Mouse (Mus musculus) midbrain, embryonic 12.5 days (tissue): ENCODE measurements around the gene Plk5. TPM values are rescaled to one million over a fixed set of nuclear protein-coding genes. Genes with fewer than 3 reads are reported as not detected.
"Not testable (repeated sequence)": the region's sequence is repeated elsewhere in the genome, so short reads cannot be mapped to it uniquely, and the experiment has no call there.

Experiments
- ATAC-seq: fragments of 200-750 bp; cut with Nextera tagmentation; 2 replicates; pipeline ENCODE4 v1.8.0; 2017; ENCODE audit warnings: low read depth, moderate TSS enrichment, moderate library complexity; ENCODE audit not compliant: low FRiP score
- H3K27ac ChIP-seq: fragments of 300-500 bp; sonication (generic); replicated peaks from 2 replicates; pipeline ENCODE4 v1.5.1; 2016; ENCODE audit warnings: mild to moderate bottlenecking
- H3K27me3 ChIP-seq: fragments of 300-500 bp; sonication (generic); 2 replicates; pipeline ENCODE4 v1.6.1; 2016; ENCODE audit warnings: mild to moderate bottlenecking
- H3K36me3 ChIP-seq: fragments of 300-500 bp; sonication (generic); 2 replicates; pipeline ENCODE4 v1.6.1; 2016
- H3K4me1 ChIP-seq: fragments of 300-500 bp; sonication (generic); 2 replicates; pipeline ENCODE4 v1.6.1; 2016
- H3K4me2 ChIP-seq: fragments of 300-500 bp; sonication (generic); replicated peaks from 2 replicates; pipeline ENCODE4 v1.6.1; 2016; ENCODE audit warnings: mild to moderate bottlenecking, moderate library complexity
- H3K4me3 ChIP-seq: fragments of 300-500 bp; sonication (generic); 2 replicates; pipeline ENCODE4 v1.5.1; 2016; ENCODE audit warnings: mild to moderate bottlenecking
- H3K9ac ChIP-seq: fragments of 300-500 bp; sonication (generic); replicated peaks from 2 replicates; pipeline ENCODE4 v1.6.1; 2016; ENCODE audit warnings: mild to moderate bottlenecking, moderate library complexity
- H3K9me3 ChIP-seq: fragments of 300-500 bp; sonication (generic); 2 replicates; pipeline ENCODE4 v1.6.1; 2016; ENCODE audit warnings: mild to moderate bottlenecking
- WGBS: fragments of 180-500 bp; shearing (Covaris S2); methylation state at CpG from one replicate; pipeline ENCODE4 v1.1.7; 2016; 5-methylcytosine and 5-hydroxymethylcytosine counted together
- polyA plus RNA-seq: library from polyadenylated mRNA; unstranded; fragments of >200 nt; fragmentation: Nextera tagmentation; extraction: Ambion mirVana; gene quantifications from 2 replicates; pipeline ENCODE4 v1.2.1, GENCODE M21; 2016

Gene Plk5
- polyA plus RNA-seq, 1 experiment from 2014 or later = 0.52 TPM

DNA sequence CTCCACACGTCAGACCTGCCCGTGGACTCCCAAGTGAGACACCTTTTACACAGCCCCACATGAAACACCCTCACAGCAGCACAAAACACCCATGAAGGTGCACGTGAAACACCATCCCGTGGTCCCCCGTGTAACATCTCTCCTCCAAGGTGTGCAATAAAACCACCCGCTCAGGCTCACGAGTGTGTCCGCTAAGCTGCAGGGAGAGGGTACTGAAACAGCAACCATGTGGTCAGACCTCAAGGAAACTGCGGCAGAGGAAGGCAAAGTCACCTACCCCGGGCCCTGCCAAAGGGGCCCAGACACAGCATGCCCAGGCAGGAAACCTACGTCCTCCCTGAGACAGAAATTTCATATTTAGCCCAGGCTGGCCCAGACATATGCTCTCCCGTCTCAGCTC, 20.0 kb upstream of the Plk5 start:
- Histone ChIP-seq H3K9me3 (no peaks in the 10 kb centered on the region), H3K4me1 (peaks cover 6% of the 10 kb centered on the region; the same call in 1 of the 2 replicates), H3K27me3 (peaks cover 46% of the 10 kb centered on the region), H3K4me3 (no peak overlapping the region), H3K9ac (no peak overlapping the region), H3K4me2 (no peak overlapping the region), H3K36me3 (no peaks in the 10 kb centered on the region), H3K27ac (no peak overlapping the region)
- ATAC-seq = no peak
- WGBS = 90% methylated on average over 12 of the region's 12 CpGs

DNA sequence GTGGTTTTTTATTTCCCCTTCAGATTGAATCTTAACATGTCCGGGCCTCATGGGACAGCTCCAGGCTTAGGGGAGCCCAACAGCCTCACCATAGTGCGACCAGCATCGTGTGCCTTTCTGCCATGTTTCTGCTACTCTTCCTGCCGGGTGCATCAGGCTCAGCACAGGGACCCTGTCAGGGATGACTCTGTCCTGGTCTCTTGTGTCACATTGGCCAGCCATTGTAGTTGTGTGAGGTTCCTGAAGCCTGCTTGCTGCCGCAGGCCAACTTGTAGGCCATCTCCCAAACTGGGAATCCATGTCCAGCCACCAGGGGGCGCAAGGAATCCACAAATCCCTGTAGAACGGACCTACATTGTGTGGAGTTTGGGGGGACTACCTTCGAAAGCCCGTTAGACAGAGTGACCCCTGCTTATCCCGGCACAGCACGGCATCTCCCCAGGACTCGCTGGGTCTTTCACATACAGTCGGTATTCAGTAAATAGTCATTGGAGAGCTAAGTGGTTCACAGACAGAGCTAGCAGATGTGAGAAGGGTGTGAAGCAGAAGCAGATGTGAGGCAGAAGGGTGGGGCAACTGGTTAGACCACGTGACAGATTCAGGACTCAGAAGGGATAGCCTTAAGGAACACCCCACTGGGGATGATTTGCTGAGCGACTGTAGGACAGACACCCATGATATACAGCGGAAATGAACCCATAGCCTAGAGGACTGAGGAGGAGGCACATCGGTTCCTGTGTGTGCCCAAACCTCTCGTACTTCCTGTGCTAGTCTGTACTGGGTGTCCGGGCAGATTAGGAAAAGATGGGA, 16.1 kb upstream of the Plk5 start:
- Histone ChIP-seq H3K36me3 (no peaks in the 10 kb centered on the region), H3K4me1 (peaks cover 28% of the 10 kb centered on the region), H3K4me2 (peak overlapping the region; percentile 21; the same call in 1 of the 2 replicates), H3K4me3 (no peak overlapping the region), H3K9ac (no peak overlapping the region), H3K9me3 (no peaks in the 10 kb centered on the region), H3K27me3 (peaks cover 70% of the 10 kb centered on the region), H3K27ac (no peak overlapping the region)
- WGBS = 22% methylated on average over 19 of the region's 19 CpGs
- ATAC-seq = no peak

DNA sequence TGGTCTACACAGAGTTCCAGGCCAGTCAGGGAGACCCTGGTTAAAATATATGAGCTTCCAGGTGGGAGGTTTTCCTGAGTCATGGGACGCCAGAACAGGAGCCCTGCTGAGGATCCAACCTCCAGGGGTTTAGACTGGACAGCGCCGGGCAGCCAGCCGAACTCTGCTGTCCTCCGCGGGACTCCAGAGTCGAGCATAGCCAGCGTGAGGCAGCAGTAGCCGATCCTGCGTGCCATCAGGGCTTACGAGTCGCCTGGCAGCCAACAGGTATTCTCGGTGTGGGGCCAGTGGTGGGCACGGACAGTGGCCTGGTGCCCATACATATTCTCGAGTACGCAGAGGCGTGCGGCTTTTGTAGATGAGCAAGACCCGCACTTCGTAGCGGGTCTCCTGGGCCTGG, 15.2 kb upstream of the Plk5 start:
- WGBS = 7% methylated on average over 21 of the region's 21 CpGs
- Histone ChIP-seq H3K4me2 (no peak overlapping the region), H3K9me3 (no peaks in the 10 kb centered on the region), H3K4me1 (peaks cover 30% of the 10 kb centered on the region), H3K27ac (no peak overlapping the region), H3K9ac (no peak overlapping the region), H3K4me3 (no peak overlapping the region), H3K27me3 (peaks cover 75% of the 10 kb centered on the region), H3K36me3 (no peaks in the 10 kb centered on the region)
- ATAC-seq = no peak

DNA sequence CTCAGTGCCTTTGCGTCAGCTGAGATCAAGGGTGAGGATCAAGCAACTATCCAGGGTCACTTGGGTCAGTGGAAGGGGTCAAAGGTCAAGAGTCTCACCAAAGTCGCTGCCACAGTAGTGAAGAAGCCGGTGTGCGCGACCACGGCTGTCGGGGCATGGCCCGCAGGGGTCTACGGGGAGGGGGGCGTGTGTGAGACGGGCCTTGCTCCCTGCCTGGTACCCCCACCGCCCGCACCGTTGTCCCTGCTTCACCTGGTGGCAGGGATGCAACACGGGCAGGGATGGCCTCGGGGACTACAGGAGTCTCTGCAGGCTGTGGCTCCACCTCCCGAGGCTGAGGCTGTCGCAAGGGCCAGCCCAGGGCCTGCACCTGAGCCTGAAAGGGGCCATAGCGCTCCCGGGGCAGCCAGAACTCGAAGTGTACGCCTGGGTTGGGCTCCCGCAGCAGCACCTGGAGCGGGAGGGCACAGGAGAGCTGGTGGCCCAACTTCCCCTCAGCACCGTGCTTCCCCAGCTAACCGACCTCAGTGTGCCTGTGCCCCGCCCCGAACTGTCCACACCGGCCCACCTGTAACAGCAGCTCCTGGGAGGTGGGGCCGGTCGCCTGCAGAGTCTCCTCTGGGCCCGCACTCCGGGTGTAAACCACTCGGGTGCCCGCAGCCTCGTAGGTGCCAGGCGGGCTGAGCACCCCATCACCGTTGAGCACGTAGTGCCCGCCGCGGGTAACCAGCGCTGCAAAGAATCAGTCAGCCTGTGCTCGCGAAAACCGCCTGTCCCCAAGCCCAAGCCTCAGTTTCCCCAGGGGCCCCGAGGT, 14.6 kb upstream of the Plk5 start:
- Histone ChIP-seq H3K36me3 (no peaks in the 10 kb centered on the region), H3K4me1 (peaks cover 30% of the 10 kb centered on the region), H3K4me3 (peak overlapping the region; percentile 33), H3K4me2 (peak overlapping the region; percentile 53), H3K27me3 (peaks cover 80% of the 10 kb centered on the region), H3K9me3 (no peaks in the 10 kb centered on the region), H3K27ac (no peak overlapping the region), H3K9ac (no peak overlapping the region)
- ATAC-seq = no peak
- WGBS = 2% methylated on average over 46 of the region's 47 CpGs

DNA sequence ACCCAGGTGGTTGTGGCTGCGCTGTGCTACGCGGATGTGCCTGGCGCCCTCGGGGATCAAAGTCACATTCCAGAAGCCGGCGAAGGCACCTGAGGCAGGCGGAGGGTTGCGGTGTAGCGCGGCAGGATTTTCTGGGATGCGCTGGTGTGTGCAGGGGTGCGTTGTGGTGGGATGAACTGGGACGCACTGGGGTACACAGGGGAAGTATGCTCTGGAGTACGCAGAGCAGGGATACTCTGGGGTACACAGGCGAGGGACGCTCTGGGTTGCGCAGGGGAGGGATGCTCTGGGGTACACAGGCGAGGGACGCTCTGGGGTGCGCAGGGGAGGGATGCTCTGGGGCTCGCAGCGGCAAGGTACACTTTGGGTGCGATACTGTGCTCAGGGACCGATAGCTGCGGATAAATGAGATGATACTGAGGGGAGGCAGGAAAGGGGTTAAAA, 13.9 kb upstream of the Plk5 start:
- H3K27me3 ChIP-seq = peaks cover 86% of the 10 kb centered on the region
- no peaks in the 10 kb centered on the region for H3K36me3 ChIP-seq
- WGBS = 2% methylated on average over 26 of the region's 26 CpGs
- H3K9me3 ChIP-seq = no peaks in the 10 kb centered on the region
- H3K27ac ChIP-seq = no peak overlapping the region
- ATAC-seq = 0 out of 2 replicates have a peak, but pooled peaks have one; percentile 5
- peak overlapping the region; percentile 53 for H3K4me2 ChIP-seq
- no peak overlapping the region for H3K9ac ChIP-seq
- peak overlapping the region; percentile 33 for H3K4me3 ChIP-seq
- H3K4me1 ChIP-seq = peaks cover 30% of the 10 kb centered on the region

DNA sequence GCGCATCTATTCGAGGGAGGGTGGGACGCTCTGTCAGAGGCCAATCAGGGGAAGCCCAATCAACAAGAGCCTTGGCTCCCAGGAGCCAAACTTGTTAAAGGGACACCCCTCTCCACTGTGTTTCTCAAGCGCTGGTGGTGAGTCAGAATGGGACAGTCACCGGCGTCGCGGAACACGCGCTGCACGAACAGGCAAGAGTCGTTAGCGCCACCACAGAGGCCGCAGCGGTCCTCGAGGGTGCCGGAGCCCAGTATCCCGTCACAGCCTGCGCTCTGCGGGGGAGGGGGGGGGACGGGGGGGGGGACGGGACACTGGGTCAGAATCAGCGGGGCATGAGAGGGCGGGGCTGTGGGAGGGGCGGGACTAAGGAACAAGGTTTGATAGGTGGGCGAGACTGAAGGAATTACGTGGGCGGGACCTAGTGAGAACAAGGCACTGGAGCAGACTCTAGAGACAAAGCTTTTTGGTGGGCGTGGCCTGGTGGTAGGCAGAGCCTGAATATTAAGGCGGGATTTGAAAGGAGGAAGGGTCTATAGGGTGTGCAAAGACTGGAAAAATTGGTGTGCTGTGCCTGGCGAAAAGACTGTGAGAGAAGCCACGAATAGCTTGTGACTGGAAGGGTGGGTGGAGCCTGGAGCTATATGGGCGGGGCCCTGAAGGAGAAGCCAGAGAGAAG, 13.4 kb upstream of the Plk5 start:
- peaks cover 92% of the 10 kb centered on the region for H3K27me3 ChIP-seq
- no peak overlapping the region for H3K27ac ChIP-seq
- under 1% methylated on average over 33 of the region's 33 CpGs for WGBS
- 0 out of 2 replicates have a peak overlapping the region, but pooled peaks have one; percentile 39 for H3K9ac ChIP-seq
- H3K4me1 ChIP-seq = peaks cover 33% of the 10 kb centered on the region
- peak overlapping the region; percentile 53 for H3K4me2 ChIP-seq
- no peaks in the 10 kb centered on the region for H3K36me3 ChIP-seq
- H3K9me3 ChIP-seq = no peaks in the 10 kb centered on the region
- peak overlapping the region; percentile 33 for H3K4me3 ChIP-seq
- ATAC-seq = peak; percentile 59

DNA sequence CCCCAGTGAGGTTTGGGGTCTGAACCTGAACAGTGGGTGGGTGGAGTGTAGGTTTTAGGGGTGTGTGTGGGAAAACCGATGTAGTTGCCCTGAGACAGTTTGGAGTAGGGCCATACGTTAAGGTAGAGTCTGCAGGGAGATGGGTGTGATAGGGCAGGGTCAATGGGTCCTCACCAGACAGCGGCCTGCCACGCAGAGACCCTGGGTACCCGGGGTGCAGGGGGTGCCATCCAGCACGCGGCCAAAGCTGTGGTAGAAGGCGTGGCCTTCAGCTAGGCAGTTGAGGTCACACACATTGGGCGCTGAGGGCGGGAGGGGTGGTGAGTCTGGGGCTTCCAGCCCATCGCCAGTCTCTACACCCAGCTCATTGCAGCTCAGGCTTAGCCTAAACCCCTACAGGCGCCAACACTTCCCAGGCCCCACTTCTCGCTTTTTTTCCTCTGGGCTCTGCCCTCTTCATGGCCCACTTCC, 12.8 kb upstream of the Plk5 start:
- H3K4me3 ChIP-seq = peak overlapping the region; percentile 33
- no peaks in the 10 kb centered on the region for H3K9me3 ChIP-seq
- H3K4me2 ChIP-seq = peak overlapping the region; percentile 53
- 0 out of 2 replicates have a peak overlapping the region, but pooled peaks have one; percentile 11 for H3K9ac ChIP-seq
- no peaks in the 10 kb centered on the region for H3K36me3 ChIP-seq
- peaks cover 93% of the 10 kb centered on the region for H3K27me3 ChIP-seq
- H3K4me1 ChIP-seq = peaks cover 38% of the 10 kb centered on the region
- peak; percentile 28 for ATAC-seq
- no peak overlapping the region for H3K27ac ChIP-seq
- WGBS = 27% methylated on average over 13 of the region's 13 CpGs

DNA sequence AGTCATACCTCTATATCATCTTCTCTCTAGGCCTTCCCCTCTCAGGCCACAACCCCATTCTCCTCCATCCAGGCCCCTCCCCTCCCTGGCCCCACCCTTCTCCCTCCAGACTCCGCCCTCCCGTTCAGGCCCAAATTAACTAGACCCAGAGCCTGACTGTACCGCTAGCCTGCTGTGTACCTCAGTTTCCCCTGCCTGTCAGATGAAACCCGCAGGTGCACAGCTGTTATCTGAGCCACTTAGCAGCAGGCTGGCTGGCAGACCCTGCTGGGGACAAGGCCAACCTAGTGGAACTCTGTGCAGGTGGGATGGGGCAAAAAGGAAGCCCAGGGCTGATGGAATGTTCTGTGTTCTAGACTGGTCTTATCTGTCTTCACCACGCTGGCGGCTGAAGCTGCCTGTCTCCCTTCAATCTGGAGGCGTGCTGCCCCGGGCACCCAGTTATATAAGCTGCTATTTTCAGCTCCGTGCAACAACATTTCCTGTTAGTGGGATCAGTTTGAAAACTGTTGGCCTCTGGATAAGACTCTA, 12.1 kb upstream of the Plk5 start:
- Histone ChIP-seq H3K36me3 (no peaks in the 10 kb centered on the region), H3K27me3 (peaks cover 98% of the 10 kb centered on the region), H3K4me1 (peaks cover 45% of the 10 kb centered on the region), H3K9ac (no peak overlapping the region), H3K4me3 (no peak overlapping the region), H3K4me2 (no peak overlapping the region), H3K27ac (no peak overlapping the region), H3K9me3 (no peaks in the 10 kb centered on the region)
- 44% methylated on average over 9 of the region's 9 CpGs for WGBS
- no peak for ATAC-seq

DNA sequence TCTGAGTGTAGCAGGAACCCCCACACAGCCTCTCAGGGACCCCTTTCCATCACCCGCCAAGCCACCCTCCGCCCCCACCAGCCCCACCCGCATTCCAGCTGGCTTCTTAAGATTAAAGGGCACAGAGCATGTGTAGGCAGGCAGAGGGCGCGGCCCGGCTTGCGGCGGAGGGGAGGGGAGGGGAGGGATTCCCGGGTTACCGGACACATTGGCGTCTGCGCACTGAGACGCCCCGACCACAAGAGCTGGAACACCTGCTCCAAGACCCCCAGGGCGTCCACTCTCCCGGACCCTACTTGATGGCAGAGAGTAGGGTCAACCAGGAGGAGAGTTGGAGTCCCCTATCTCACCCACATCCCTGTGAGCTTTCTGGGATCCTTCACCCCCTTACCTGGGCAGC, 11.1 kb upstream of the Plk5 start:
- Histone ChIP-seq H3K36me3 (no peaks in the 10 kb centered on the region), H3K4me1 (peaks cover 45% of the 10 kb centered on the region), H3K9me3 (no peaks in the 10 kb centered on the region), H3K27ac (no peak overlapping the region), H3K4me2 (0 out of 2 replicates have a peak overlapping the region, but pooled peaks have one; percentile 17), H3K9ac (no peak overlapping the region), H3K27me3 (peaks cover 99% of the 10 kb centered on the region), H3K4me3 (0 out of 2 replicates have a peak overlapping the region, but pooled peaks have one; percentile 7)
- 2% methylated on average over 16 of the region's 16 CpGs for WGBS
- no peak for ATAC-seq

DNA sequence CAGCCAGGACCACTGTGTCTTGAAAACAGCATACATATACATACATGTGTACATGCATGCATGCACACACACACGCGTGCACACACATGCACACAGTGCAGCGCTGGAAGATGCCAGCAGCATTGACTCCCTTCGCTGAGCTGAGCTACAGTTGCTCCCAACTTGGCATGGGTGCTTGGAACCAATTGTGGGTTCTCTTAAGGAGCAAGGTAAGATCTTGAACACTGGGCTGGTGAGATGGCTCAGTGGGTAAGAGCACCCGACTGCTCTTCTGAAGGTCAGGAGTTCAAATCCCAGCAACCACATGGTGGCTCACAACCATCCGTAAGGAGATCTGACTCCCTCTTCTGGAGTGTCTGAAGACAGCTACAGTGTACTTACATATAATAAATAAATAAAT, 10.3 kb upstream of the Plk5 start:
- H3K27me3 ChIP-seq = peaks cover 98% of the 10 kb centered on the region
- not testable (repeated sequence) for H3K9ac ChIP-seq, ATAC-seq, H3K4me3 ChIP-seq, H3K27ac ChIP-seq, H3K36me3 ChIP-seq, H3K9me3 ChIP-seq, H3K4me2 ChIP-seq
- WGBS = 76% methylated on average over 6 of the region's 6 CpGs
- H3K4me1 ChIP-seq = peaks cover 42% of the 10 kb centered on the region

DNA sequence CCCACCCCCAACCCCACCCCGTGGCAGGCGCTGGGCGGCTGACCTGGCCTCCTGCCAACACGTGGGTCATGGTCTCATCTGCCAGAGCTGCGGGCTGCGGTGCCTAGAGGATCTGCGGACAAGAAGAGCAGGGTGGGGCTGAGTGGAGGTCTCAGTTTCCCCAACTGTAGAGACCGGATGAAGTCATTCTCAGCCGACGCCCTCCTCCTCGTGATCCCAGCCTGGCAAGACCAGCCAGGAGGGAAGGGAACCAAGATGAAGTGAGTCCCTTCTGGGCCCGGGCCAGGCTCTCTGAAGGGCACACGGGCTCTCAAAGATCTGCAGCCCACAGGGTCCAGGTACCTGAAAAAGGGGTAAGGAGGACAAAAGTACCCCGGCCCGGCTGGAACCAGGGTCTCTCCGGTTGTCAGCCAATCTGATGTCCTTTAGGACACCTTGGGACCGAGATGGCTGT, 8.7 kb upstream of the Plk5 start:
- Histone ChIP-seq H3K36me3 (no peaks in the 10 kb centered on the region), H3K27me3 (peaks cover 98% of the 10 kb centered on the region), H3K27ac (no peak overlapping the region), H3K4me3 (no peak overlapping the region), H3K9ac (no peak overlapping the region), H3K9me3 (no peaks in the 10 kb centered on the region), H3K4me2 (no peak overlapping the region), H3K4me1 (peaks cover 32% of the 10 kb centered on the region)
- ATAC-seq = no peak
- 16% methylated on average over 17 of the region's 17 CpGs for WGBS
